Mouse (Mus musculus) thymus, adult 2 months (tissue): Measurements from ENCODE around the gene Tm9sf2. TPM values are rescaled to one million over a fixed set of nuclear protein-coding genes. Genes with fewer than 3 reads are reported as not detected.

Experiments
- DNase-seq: peaks from one replicate; pipeline ENCODE4 v3.0.0; 2021
- H3K27ac ChIP-seq: fragments of 200-500 bp; 2 replicates; pipeline ENCODE4 v1.5.1; 2012; ENCODE audit warnings: low read length, control low read depth; ENCODE audit not compliant: control insufficient read depth, insufficient read depth
- H3K27me3 ChIP-seq: fragments of 200-500 bp; 2 replicates; pipeline ENCODE4 v1.6.1; 2012; ENCODE audit warnings: mild to moderate bottlenecking, low read length, moderate library complexity, mixed read lengths; ENCODE audit not compliant: control insufficient read depth, insufficient read depth
- H3K36me3 ChIP-seq: fragments of 200-500 bp; 2 replicates; pipeline ENCODE4 v1.6.1; 2012; ENCODE audit warnings: mild to moderate bottlenecking, low read length, moderate library complexity; ENCODE audit not compliant: control insufficient read depth, insufficient read depth
- H3K4me1 ChIP-seq: fragments of 200-500 bp; replicated peaks from 2 replicates; pipeline ENCODE4 v1.6.1; 2012; ENCODE audit warnings: low read length; ENCODE audit not compliant: control insufficient read depth, insufficient read depth
- H3K4me3 ChIP-seq: fragments of 200-500 bp; 2 replicates; pipeline ENCODE4 v1.5.1; 2012; ENCODE audit warnings: mild to moderate bottlenecking, low read length, control low read depth, moderate library complexity; ENCODE audit not compliant: control insufficient read depth, insufficient read depth
- CTCF ChIP-seq: fragments of 200-500 bp; IDR thresholded peaks from 2 replicates; pipeline ENCODE4 v1.5.1; 2012; ENCODE audit warnings: mild to moderate bottlenecking, control low read depth, low read length, moderate library complexity, borderline replicate concordance; ENCODE audit not compliant: control insufficient read depth, poor library complexity, insufficient read depth; ENCODE audit errors: extremely low read depth
- POLR2A ChIP-seq: fragments of 200-500 bp; IDR thresholded peaks from 2 replicates; pipeline ENCODE4 v1.6.1; 2012; ENCODE audit warnings: mild to moderate bottlenecking, low read length, control low read depth, moderate library complexity; ENCODE audit not compliant: control insufficient read depth, poor library complexity, insufficient read depth; ENCODE audit errors: extremely low read depth
- WGBS: fragments of 180-500 bp; shearing (Covaris S2); methylation state at CpG from one replicate; pipeline ENCODE4 v1.1.7; 2018; 5-methylcytosine and 5-hydroxymethylcytosine counted together
- polyA plus RNA-seq: library from polyadenylated mRNA; depleted of rRNA; stranded (reverse); fragments of >200 nt; gene quantifications from 2 replicates; pipeline ENCODE4 v1.2.3, GENCODE M21; 2012

Gene Tm9sf2
- polyA plus RNA-seq, 1 experiment, result 161 TPM

DNA sequence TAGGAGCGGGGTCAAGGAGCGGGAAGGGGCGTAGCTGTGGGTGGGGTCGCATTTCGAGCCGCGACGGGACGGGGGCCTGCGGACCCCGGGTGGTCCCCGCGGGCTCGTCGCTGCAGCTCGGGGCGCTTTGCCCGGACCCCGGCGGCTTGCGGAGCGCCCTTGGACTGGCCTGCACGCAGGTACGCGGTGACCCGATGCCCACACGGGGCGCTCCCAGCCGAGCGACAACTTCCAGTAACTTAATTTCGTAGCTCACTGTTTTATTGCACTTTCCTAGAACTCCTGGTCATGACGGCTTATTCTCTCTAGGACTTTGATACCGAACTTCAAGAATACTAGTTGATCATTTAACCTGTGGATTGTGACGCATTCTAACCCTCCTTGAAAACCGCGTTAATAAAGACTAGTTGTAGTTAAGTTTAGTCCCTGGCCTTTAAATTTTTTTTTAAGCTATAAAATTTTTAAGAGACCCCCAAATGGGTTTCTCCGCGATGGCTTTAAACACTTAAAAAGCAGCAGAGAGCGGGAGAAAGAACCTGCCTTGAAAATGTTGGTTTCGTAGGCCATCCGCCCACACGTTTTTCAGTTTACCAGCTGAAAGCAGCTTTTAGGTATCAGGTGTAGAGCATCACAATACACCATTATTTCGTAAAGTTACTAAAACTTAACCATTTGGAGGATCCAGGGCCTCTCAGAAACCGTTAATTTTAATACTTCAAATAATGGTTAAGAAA is 810 bp downstream of the Tm9sf2 start:
- Histone ChIP-seq H3K27me3 (no peaks in the 10 kb centered on the region), H3K27ac (no peak overlapping the region), H3K36me3 (no peaks in the 10 kb centered on the region), H3K4me1 (peaks cover 10% of the 10 kb centered on the region), H3K4me3 (peak overlapping the region; percentile 84)
- WGBS, result 2% methylated on average over 44 of the region's 44 CpGs
- TF ChIP-seq CTCF (peak; percentile 35; the same call in 1 of the 2 replicates), POLR2A (no peak)
- no peak for DNase-seq

DNA sequence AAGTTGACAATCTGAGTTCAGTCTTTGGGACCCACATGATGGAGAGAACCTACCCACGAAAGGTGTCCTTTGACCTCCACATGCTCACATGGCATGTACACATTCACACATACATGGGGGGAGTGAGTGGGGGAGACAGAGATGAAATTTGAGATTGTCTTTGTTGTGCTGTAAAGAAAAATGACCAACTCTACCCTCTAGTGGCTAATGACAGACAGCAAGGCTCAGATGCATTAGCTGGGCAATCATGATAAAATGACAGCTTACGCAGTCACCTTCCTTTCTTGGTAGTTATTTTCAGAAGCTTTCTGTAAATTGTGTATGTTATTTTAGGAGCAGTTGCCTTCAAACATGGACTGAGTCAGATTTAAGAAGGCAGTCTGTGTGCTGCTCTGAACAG is 4.8 kb downstream of the Tm9sf2 start:
- no peak for DNase-seq
- no peaks in the 10 kb centered on the region for H3K4me1 ChIP-seq
- no peaks in the 10 kb centered on the region for H3K27me3 ChIP-seq
- no peaks in the 10 kb centered on the region for H3K36me3 ChIP-seq
- H3K4me3 ChIP-seq, result no peak overlapping the region
- WGBS, result 95% methylated on average over 2 of the region's 2 CpGs
- TF ChIP-seq CTCF (no peak), POLR2A (no peak)
- H3K27ac ChIP-seq, result no peak overlapping the region

DNA sequence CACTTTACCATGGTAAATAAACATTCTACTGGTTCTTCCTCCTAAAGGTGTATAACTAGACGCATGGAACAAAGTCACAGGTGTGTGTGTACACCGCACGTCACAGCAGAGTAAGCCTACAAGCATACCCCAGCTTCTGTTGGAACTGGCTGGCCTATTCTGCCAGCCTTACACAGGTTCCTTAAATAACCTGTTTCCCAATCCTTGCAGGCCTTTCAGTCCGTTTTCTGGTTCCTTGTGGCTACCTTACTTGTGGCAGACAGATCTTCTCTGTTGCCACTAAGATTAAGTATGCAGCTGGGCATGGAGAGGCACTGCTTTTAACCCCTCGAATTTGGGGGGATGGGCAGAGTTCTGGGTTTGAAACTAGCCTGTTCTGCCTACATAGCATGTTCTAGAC is 5.5 kb downstream of the Tm9sf2 start:
- H3K27me3 ChIP-seq, result no peaks in the 10 kb centered on the region
- 77% methylated on average over 5 of the region's 5 CpGs for WGBS
- H3K4me3 ChIP-seq, result no peak overlapping the region
- no peak for TF ChIP-seq POLR2A
- TF ChIP-seq CTCF, result no peak
- no peak for DNase-seq
- no peak overlapping the region for H3K27ac ChIP-seq
- no peaks in the 10 kb centered on the region for H3K4me1 ChIP-seq
- no peaks in the 10 kb centered on the region for H3K36me3 ChIP-seq

DNA sequence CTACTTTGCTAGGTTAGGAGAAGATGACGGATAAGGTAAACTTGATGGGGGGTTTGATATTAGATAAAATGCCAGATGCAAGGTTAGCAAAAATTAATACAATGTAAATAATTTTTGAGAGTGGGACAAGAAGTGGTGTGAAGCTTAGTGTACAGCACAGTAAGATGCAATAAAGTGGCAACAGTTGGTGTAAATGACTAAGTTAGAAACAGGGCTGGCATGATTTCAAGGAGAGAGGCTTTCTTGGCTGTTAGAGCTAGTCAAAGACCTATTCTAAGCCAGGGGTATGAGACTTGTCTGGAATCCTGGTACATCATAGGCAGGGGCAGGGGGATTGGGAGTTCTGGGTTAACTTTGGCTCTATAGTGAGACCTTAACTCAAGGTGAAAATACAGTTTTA is 9.4 kb downstream of the Tm9sf2 start:
- H3K4me3 ChIP-seq, result no peak overlapping the region
- no peak for TF ChIP-seq CTCF
- TF ChIP-seq POLR2A, result no peak
- 100% methylated on average over 1 of the region's 1 CpGs for WGBS
- H3K27ac ChIP-seq, result no peak overlapping the region
- DNase-seq, result no peak
- H3K27me3 ChIP-seq, result no peaks in the 10 kb centered on the region
- no peaks in the 10 kb centered on the region for H3K4me1 ChIP-seq
- H3K36me3 ChIP-seq, result no peaks in the 10 kb centered on the region

DNA sequence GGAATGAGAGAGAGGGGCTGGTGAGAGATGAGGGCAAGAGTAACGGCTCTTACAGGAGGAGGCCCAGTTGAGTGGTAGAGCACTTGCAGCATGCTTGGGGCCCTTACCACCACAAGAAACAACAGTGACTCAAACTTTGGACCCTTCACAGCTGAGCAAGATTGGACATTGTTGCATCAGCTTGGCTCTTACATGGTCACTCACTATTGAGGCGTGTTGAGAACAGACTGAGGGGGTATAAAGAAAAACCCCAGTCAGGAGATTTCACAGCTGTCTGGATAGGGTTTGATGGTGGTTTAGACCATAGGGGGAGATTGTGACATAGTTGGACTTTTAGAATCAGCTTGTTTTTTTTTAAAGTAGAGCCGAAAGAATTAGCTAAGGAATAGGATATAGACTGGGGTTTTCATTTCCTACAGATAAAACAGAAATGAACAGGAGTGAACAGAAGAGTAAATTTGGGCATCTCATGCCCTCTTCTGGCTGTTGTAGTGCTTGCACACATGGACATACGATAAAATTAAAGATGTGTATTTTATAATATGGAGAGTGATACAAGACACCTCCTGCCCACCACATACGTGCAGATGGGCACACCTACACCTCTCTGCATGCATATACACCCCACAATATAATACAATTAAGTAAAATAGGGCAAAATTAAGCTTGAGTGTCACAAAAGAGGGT is 23.4 kb downstream of the Tm9sf2 start:
- H3K27ac ChIP-seq, result no peak overlapping the region
- TF ChIP-seq CTCF (no peak), POLR2A (no peak)
- WGBS, result 70% methylated on average over 5 of the region's 5 CpGs
- H3K4me3 ChIP-seq, result no peak overlapping the region
- peak; percentile 22 for DNase-seq
- no peaks in the 10 kb centered on the region for H3K4me1 ChIP-seq
- H3K27me3 ChIP-seq, result no peaks in the 10 kb centered on the region
- peaks cover 65% of the 10 kb centered on the region for H3K36me3 ChIP-seq

DNA sequence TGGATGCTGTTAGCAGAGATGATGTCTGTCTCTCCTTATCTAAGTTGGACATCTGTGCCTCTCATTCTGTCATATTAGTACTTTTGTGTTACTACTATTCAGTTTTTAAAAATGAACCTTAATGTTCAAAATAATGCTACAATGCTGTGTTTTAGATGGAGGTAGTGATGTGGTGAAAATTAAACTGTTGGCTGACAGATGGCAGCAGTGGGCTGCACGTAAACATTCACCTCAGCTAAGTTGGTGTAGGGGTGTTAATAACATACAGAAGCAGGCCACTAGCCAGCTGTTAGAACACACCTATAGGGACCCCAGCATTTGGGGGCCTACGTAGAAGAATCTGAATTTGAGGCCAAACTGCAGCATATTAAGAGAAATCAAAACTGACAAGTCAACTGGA is 24.8 kb downstream of the Tm9sf2 start:
- Histone ChIP-seq H3K27me3 (no peaks in the 10 kb centered on the region), H3K4me3 (no peak overlapping the region), H3K36me3 (peaks cover 55% of the 10 kb centered on the region), H3K27ac (no peak overlapping the region), H3K4me1 (no peaks in the 10 kb centered on the region)
- no peak for DNase-seq
- WGBS, result 90% methylated on average over 2 of the region's 2 CpGs
- TF ChIP-seq POLR2A (no peak), CTCF (no peak)

DNA sequence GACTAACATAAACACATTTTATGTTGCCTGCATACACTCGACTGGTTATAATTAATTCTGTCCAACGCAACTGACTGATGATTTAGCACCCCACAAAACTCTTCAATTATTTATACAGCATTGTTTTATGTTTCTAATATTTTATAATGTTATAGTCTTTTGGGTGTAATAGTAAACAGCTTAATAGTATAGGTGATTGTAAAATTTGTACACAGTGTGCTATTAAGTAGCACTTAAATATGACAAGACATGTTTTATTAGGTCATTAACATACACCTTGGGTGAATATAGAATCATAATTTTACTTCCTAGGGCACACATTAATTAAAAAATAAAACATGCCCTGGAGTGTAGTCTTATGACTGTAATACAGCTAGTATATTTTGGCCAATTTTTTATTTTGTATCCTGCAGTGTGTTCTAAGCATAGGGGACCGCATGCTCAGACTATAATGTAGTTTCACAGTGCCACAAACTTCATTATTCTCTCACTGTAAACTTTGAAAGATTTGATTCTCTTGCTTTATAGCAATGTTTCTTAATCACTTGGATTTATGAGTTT is 29.6 kb downstream of the Tm9sf2 start:
- no peak overlapping the region for H3K4me3 ChIP-seq
- no peak for TF ChIP-seq POLR2A
- TF ChIP-seq CTCF, result no peak
- no peaks in the 10 kb centered on the region for H3K4me1 ChIP-seq
- no peak for DNase-seq
- no peak overlapping the region for H3K27ac ChIP-seq
- H3K27me3 ChIP-seq, result no peaks in the 10 kb centered on the region
- H3K36me3 ChIP-seq, result peaks cover 62% of the 10 kb centered on the region
- 97% methylated on average over 3 of the region's 3 CpGs for WGBS
